Mouse (Mus musculus): ENCODE data around the gene Pde3a. TPM values are rescaled to one million over a fixed set of nuclear protein-coding genes. Genes with fewer than 3 reads are reported as not detected.

Gene Pde3a
- polyA plus RNA-seq, 1 experiment from 2014 or later = 12.0 TPM

DNA sequence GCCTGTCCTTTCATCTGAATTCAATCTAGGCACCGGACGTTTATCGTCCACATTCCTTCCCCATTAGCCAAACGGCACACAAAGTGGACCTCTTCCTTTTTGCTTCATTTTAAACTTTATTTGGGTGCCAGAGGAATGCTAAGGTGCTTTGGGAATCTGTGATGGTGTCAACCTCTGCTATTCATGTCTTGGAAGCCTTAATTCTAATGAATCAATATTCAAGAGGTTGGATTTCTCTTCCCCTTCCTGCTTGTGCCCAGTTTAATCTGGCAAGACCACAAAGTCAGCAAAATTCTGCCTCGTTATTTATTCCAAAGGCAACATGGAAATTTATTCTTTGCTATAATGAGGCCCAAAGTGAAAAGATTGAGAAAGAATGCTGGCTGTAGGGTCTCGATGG, 281.8 kb downstream of the Pde3a start:
- Histone ChIP-seq H3K27me3 (no peaks in the 10 kb centered on the region), H3K27ac (no peak overlapping the region), H3K4me3 (replicated peaks) (no peak overlapping the region), H3K9me3 (replicated peaks) (no peaks in the 10 kb centered on the region), H3K9ac (no peak overlapping the region), H3K4me2 (no peak overlapping the region), H3K36me3 (no peaks in the 10 kb centered on the region), H3K4me1 (no peaks in the 10 kb centered on the region)
- no peak for ATAC-seq (replicated peaks; ENCODE audit: low FRiP score)
- 84% methylated on average over 6 of the region's 6 CpGs for WGBS

DNA sequence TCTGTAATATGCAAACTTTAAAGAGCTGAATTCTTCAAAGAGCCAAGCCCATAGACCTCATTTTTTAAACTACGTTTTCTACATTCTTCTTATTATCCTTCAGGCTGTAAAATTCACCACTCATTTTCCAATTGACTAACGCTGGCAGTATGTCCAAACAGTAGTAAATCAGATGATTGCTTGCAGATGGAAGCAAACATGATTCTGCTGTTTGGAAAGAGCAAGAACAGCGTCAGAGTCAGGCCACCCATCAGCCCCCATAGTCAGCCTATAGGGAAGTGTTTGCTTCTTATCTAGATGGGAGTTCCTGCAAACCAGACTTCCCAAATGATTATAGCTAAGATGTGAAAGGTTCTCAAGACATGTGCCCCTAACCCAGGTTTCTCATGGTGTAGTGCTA, 288.2 kb downstream of the Pde3a start:
- no peak overlapping the region for H3K4me2 ChIP-seq
- no peaks in the 10 kb centered on the region for H3K36me3 ChIP-seq
- 29% methylated on average over 3 of the region's 3 CpGs for WGBS
- H3K4me3 ChIP-seq (replicated peaks) = no peak overlapping the region
- H3K9ac ChIP-seq = no peak overlapping the region
- H3K4me1 ChIP-seq = peaks cover 4% of the 10 kb centered on the region; the same call in 1 of the 2 replicates
- H3K27me3 ChIP-seq = no peaks in the 10 kb centered on the region
- ATAC-seq (replicated peaks; ENCODE audit: low FRiP score) = no peak
- no peak overlapping the region for H3K27ac ChIP-seq
- H3K9me3 ChIP-seq (replicated peaks) = no peaks in the 10 kb centered on the region

DNA sequence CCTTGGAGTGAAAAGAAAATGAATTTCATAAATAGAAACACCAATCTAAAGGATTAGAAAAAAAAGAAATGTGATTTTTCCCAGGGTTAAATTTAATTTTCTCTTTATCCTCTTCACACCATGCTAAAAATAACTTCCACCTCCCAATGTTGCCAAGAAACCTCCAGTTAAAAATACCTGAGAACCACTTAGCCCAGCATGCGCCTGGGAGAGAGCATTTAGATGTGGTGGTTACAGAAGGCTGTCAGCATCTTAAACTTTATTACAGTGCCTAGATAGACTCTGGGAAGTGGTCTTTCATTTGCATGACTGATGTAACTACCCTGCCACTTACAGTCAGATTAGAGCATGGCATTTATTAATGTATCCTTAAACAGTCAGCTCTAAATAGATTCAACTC, 292.1 kb downstream of the Pde3a start:
- H3K27me3 ChIP-seq = no peaks in the 10 kb centered on the region
- no peak overlapping the region for H3K9ac ChIP-seq
- no peaks in the 10 kb centered on the region for H3K36me3 ChIP-seq
- H3K4me1 ChIP-seq = peaks cover 6% of the 10 kb centered on the region; the same call in 1 of the 2 replicates
- WGBS = 77% methylated on average over 1 of the region's 1 CpGs
- H3K4me2 ChIP-seq = no peak overlapping the region
- ATAC-seq (replicated peaks; ENCODE audit: low FRiP score) = no peak
- H3K27ac ChIP-seq = no peak overlapping the region
- no peak overlapping the region for H3K4me3 ChIP-seq (replicated peaks)
- H3K9me3 ChIP-seq (replicated peaks) = no peaks in the 10 kb centered on the region

DNA sequence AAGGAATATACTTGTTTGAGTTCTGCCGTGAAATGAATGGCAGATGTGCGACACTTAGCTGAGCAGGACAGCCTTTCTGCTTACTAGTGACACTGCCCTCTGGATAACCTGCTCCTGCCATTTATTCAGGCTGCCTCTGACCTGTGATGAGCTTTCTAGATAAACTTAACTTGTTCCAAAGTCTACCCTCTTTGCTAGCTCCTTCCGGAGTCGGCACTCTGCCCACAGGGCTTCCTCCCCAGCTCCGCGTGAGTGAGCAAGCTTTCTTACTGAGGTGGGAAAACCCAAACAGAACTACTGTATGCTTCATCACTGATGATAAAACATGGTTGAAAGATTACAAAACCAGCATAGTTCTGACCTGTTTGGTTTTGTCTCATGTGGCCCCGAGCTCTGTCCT, 294.3 kb downstream of the Pde3a start:
- no peak overlapping the region for H3K9ac ChIP-seq
- H3K36me3 ChIP-seq = no peaks in the 10 kb centered on the region
- H3K4me1 ChIP-seq = peaks cover 6% of the 10 kb centered on the region; the same call in 1 of the 2 replicates
- H3K27ac ChIP-seq = no peak overlapping the region
- ATAC-seq (replicated peaks; ENCODE audit: low FRiP score) = peak; percentile 70
- no peaks in the 10 kb centered on the region for H3K27me3 ChIP-seq
- no peaks in the 10 kb centered on the region for H3K9me3 ChIP-seq (replicated peaks)
- WGBS = 63% methylated on average over 7 of the region's 7 CpGs
- no peak overlapping the region for H3K4me3 ChIP-seq (replicated peaks)
- no peak overlapping the region for H3K4me2 ChIP-seq

Measured in kidney, embryonic 15.5 days (tissue).